Mouse (Mus musculus): Measurements from ENCODE around the gene Esp22.
"Not testable (repeated sequence)": the region's sequence is repeated elsewhere in the genome, so short reads cannot be mapped to it uniquely, and the experiment has no call there.

Esp22 gene

GRCm38 (mm10) chr17:39095034-39095433, at the start of gene Esp22:
Esp22 (plus strand) TSS chr17:39095334.
- DNase-seq, result no peak

- no peak for DNase-seq
These were observed 31.5 kb upstream of the Esp22 start for GRCm38 (mm10) chr17:39063641-39064040.

GRCm38 (mm10) chr17:39076937-39077336, 18.2 kb upstream of the Esp22 start, which contains the start of gene Esp23:
Esp23 (minus strand) TSS chr17:39077037.
- DNase-seq, result no peak

GRCm38 (mm10) chr17:39107126-39107525, 12.0 kb downstream of the Esp22 start:
- not testable (repeated sequence) for DNase-seq

GRCm38 (mm10) chr17:39129156-39129555, 34.0 kb downstream of the Esp22 start:
- DNase-seq, result not testable (repeated sequence)

Data from cerebellum, postnatal 10 days (tissue).